Mouse (Mus musculus) olfactory bulb, adult 2 months (tissue): ENCODE measurements around the gene Ago1.

Experiments
- CTCF ChIP-seq: fragments of 200-500 bp; IDR thresholded peaks from 2 replicates; pipeline ENCODE4 v1.5.1; 2012; ENCODE audit warnings: low read depth, mild to moderate bottlenecking, low read length, moderate library complexity; ENCODE audit not compliant: insufficient read depth
- POLR2A ChIP-seq: fragments of 200-500 bp; IDR thresholded peaks from 2 replicates; pipeline ENCODE4 v1.6.1; 2012; ENCODE audit warnings: mild to moderate bottlenecking, low read depth, low read length, moderate library complexity; ENCODE audit not compliant: insufficient read depth

GRCm38 (mm10) chr4:126447126-126447525, 21.3 kb downstream of the Ago1 start:
- TF ChIP-seq CTCF (no peak), POLR2A (no peak)
